Mouse (Mus musculus) midbrain, embryonic 10.5 days (tissue): Measurements from ENCODE around the gene Tmem108. TPM values are rescaled to one million over a fixed set of nuclear protein-coding genes. Genes with fewer than 3 reads are reported as not detected.

Experiments
- DNase-seq: peaks from one replicate; pipeline ENCODE4 v3.0.0-alpha.2; 2017; ENCODE audit warnings: low spot score
- H3K27ac ChIP-seq: fragments of 300-500 bp; sonication (generic); replicated peaks from 2 replicates; pipeline ENCODE4 v1.5.1; 2016; ENCODE audit warnings: mild to moderate bottlenecking
- H3K27me3 ChIP-seq: fragments of 300-500 bp; sonication (generic); 2 replicates; pipeline ENCODE4 v1.6.1; 2016; ENCODE audit warnings: low read depth, mild to moderate bottlenecking; ENCODE audit not compliant: poor library complexity, severe bottlenecking
- H3K36me3 ChIP-seq: fragments of 300-500 bp; sonication (generic); 2 replicates; pipeline ENCODE4 v1.6.1; 2016; ENCODE audit warnings: mild to moderate bottlenecking, moderate library complexity
- H3K4me1 ChIP-seq: fragments of 300-500 bp; sonication (generic); 2 replicates; pipeline ENCODE4 v1.6.1; 2016
- H3K4me3 ChIP-seq: fragments of 300-500 bp; sonication (generic); 2 replicates; pipeline ENCODE4 v1.5.1; 2016; ENCODE audit warnings: mild to moderate bottlenecking, moderate library complexity
- H3K9me3 ChIP-seq: fragments of 300-500 bp; sonication (generic); replicated peaks from 2 replicates; pipeline ENCODE4 v1.6.1; 2016; ENCODE audit warnings: mild to moderate bottlenecking
- WGBS: fragments of 180-500 bp; shearing (Covaris S2); methylation state at CpG from one replicate; pipeline ENCODE4 v1.1.7; 2016; 5-methylcytosine and 5-hydroxymethylcytosine counted together
- polyA plus RNA-seq: library from polyadenylated mRNA; unstranded; fragments of >200 nt; fragmentation: Nextera tagmentation; extraction: Ambion mirVana; gene quantifications from 2 replicates; pipeline ENCODE4 v1.2.1, GENCODE M21; 2016

Gene Tmem108
- polyA plus RNA-seq, 1 experiment from 2014 or later = 15.6 TPM

DNA sequence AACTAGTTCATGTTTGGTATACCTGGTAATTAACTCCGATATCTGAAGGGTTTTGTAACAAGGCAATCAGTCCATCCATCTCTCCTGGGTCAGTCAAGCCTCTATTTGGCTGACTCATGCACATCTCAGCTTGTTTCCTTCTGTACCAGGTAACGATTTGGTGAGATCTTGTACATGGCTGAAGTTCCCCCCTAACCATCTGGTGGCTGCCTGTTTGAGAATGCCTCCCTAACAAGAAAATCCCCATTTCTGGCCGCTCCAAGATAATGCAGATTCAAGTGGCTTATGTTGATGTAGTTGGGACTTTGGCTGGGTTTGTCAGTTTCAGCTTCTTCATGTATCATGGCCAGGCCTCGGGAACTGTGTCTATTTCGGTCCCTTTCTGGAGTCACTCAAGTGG lies 170.8 kb downstream of the Tmem108 start:
- Histone ChIP-seq H3K27ac (no peak overlapping the region), H3K9me3 (no peaks in the 10 kb centered on the region), H3K4me3 (no peak overlapping the region), H3K27me3 (no peaks in the 10 kb centered on the region), H3K4me1 (peaks cover 33% of the 10 kb centered on the region), H3K36me3 (no peaks in the 10 kb centered on the region)
- DNase-seq = no peak
- WGBS = 90% methylated on average over 5 of the region's 5 CpGs

DNA sequence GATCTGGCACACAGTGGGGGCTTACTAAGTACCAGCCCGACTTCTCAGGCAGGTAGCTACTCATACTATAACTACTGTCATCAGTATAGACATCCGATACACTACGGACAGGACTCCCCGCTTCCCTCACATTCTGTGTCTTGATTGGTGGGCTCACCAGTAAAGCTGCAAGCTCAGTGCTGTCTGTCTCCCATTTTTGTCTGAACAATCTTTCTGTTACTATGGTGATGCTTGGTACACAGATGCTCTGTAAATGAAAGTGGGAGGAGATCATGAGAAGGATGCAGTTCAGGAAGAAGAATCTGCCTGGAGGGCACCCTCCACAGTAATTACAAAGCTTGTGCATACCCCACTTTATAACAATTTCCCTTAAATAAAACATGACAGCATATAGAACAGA lies 176.8 kb downstream of the Tmem108 start:
- Histone ChIP-seq H3K27ac (no peak overlapping the region), H3K4me3 (no peak overlapping the region), H3K36me3 (no peaks in the 10 kb centered on the region), H3K4me1 (no peaks in the 10 kb centered on the region), H3K9me3 (no peaks in the 10 kb centered on the region), H3K27me3 (no peaks in the 10 kb centered on the region)
- WGBS = 90% methylated on average over 4 of the region's 4 CpGs
- no peak for DNase-seq

DNA sequence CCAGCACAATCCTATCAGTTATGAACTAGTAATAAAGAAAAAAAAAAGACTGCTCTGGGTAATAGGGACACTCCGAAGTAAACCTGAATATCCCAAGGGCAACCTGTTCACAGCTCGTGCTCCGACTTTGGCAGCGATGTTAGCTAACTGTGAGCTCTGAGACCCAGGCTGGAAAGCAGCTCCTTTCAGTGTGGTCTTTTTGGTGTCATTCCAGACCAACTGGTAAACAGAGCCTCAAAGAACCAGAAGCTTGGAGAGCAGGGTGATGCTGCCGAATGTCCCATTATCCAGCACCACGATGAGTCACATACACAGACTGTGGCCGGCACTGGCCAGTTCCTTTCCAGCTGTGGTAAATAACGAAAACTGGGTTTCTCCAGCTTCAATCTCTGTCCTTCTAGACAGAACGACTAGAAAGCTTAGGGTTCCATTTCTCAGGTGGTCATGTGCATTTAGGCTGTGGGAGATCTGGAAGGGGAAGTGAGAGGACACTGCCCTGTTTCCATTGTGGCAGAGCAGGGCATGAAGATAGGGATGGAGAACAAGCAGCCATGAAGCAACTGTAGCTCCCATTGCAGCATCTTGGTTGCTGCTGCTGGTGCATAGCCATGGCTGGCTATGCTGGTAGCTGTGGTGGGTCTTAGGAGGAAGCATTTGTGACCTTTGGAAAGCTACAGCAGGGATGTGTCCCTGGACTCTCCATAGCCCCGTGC lies 179.2 kb downstream of the Tmem108 start:
- Histone ChIP-seq H3K4me1 (no peaks in the 10 kb centered on the region), H3K27me3 (peaks cover 4% of the 10 kb centered on the region; the same call in 1 of the 2 replicates), H3K36me3 (no peaks in the 10 kb centered on the region), H3K27ac (0 out of 2 replicates have a peak overlapping the region, but pooled peaks have one; percentile 23), H3K9me3 (no peaks in the 10 kb centered on the region), H3K4me3 (no peak overlapping the region)
- DNase-seq = no peak
- WGBS = 90% methylated on average over 10 of the region's 10 CpGs

DNA sequence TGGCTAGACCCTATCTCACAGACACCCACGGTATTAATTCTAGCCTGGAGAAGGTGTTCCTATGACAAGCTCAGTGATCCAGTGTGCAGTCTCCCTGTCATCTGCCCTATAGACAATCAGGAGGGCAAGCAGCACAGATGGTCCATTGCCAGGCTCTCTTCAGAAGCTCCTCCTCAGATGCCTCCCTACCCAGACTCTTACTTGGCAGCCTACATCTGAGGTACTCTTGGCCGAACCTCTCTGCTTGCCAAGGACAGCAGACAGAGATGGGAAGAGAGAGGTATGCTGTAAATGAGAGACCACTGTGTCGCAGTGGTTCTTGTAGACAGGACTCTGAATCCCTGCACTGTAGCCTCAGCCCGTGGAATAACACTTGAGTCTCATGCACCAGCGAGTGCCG lies 181.0 kb downstream of the Tmem108 start:
- DNase-seq = no peak
- H3K9me3 ChIP-seq = no peaks in the 10 kb centered on the region
- no peak overlapping the region for H3K4me3 ChIP-seq
- peaks cover 14% of the 10 kb centered on the region; the same call in 1 of the 2 replicates for H3K27me3 ChIP-seq
- no peaks in the 10 kb centered on the region for H3K36me3 ChIP-seq
- no peaks in the 10 kb centered on the region for H3K4me1 ChIP-seq
- 94% methylated on average over 6 of the region's 6 CpGs for WGBS
- no peak overlapping the region for H3K27ac ChIP-seq

DNA sequence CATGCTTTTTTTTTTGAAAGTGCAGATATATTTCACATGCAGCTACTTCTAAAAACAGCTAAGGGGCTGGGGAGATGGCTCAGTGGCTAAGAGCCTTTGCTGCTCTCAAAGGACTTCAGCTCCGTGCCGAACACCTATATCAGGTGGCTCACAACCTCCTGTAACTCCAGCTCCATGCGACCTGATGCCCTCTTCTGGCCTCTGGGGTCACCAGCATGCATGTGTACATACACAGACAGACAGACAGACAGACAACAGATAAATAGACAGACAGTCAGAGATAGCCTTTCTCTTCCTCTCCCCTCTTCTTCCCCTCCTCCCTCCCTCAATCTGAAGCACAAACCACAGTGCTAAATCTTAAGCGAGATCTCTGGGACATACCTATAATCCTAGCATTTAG lies 181.5 kb downstream of the Tmem108 start:
- no peak for DNase-seq
- peaks cover 4% of the 10 kb centered on the region for H3K4me1 ChIP-seq
- no peaks in the 10 kb centered on the region for H3K36me3 ChIP-seq
- H3K4me3 ChIP-seq = no peak overlapping the region
- peaks cover 18% of the 10 kb centered on the region; the same call in 1 of the 2 replicates for H3K27me3 ChIP-seq
- WGBS = 87% methylated on average over 4 of the region's 4 CpGs
- no peak overlapping the region for H3K27ac ChIP-seq
- no peaks in the 10 kb centered on the region for H3K9me3 ChIP-seq

DNA sequence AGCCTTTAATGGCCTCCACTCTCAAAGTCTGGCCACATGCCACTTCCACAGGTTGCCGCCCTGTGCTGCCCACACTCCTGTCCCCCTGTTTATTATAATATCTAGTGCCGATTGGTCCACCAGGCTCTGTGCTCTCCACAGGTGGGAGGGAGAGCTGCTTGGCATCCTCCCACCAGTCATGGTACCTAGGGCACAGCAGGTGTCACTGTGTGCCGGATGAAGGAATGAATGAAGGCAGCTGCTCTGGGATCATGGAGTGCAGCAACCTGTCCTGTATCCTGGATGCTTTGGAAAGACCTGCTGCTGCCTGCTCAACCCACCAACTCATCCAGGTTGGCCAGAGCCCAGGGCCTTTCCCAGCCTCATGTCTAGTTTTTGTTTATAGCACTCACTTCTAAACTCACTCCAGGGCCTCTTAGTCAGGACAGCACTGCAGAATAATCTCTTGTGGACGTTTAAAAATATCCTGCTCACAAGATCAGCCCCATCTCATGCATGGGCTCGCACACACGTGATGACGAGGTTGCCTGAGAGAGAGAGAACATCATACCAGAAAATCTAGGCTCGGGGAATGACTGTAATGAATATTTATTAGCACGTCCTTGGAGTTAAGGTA lies 182.1 kb downstream of the Tmem108 start:
- Histone ChIP-seq H3K9me3 (no peaks in the 10 kb centered on the region), H3K36me3 (no peaks in the 10 kb centered on the region), H3K4me3 (no peak overlapping the region), H3K27me3 (peaks cover 20% of the 10 kb centered on the region; the same call in 1 of the 2 replicates), H3K4me1 (peaks cover 11% of the 10 kb centered on the region), H3K27ac (no peak overlapping the region)
- WGBS = 92% methylated on average over 9 of the region's 9 CpGs
- DNase-seq = no peak

DNA sequence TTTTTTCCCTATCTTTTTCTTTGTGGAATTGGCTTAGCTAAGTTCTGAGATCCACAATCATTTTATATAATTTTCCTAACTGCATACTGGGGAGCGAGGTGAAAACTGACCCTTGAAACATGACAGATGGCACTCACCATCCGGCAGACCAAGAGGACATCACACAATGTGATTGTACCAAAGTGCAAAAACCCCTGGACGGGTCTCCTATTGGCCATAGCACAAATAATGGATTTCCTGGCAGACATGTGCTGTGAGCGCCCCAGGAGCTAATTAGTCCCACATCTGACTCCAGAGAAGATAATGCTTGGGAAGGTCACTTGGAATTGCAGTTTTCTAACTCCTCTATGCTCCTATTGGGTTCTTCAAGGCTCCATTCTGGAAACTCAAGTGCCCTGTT lies 183.9 kb downstream of the Tmem108 start:
- Histone ChIP-seq H3K27ac (no peak overlapping the region), H3K9me3 (no peaks in the 10 kb centered on the region), H3K4me1 (peaks cover 21% of the 10 kb centered on the region), H3K4me3 (no peak overlapping the region), H3K27me3 (peaks cover 31% of the 10 kb centered on the region), H3K36me3 (no peaks in the 10 kb centered on the region)
- 84% methylated on average over 4 of the region's 4 CpGs for WGBS
- DNase-seq = no peak

DNA sequence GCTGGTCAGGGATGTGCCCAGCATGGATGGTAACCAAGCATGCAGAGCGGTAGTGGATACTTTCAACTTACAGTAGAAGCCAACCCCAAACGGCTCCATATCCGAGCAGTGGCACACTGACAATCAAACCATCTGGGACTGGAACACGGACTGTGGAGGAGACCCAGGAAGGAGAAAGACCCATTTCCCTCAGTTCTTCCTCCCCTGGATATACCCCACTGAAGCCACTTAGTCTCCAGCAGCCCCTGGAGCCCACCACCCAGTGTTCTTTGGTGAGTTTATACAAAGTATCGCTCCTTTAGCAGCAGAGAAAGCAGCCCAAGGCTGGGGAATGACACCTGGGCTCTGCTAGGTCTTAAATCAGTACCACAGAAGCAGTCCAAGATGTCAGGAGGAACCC lies 184.5 kb downstream of the Tmem108 start:
- Histone ChIP-seq H3K36me3 (no peaks in the 10 kb centered on the region), H3K27me3 (peaks cover 36% of the 10 kb centered on the region), H3K4me3 (no peak overlapping the region), H3K4me1 (peaks cover 21% of the 10 kb centered on the region), H3K9me3 (no peaks in the 10 kb centered on the region), H3K27ac (no peak overlapping the region)
- DNase-seq = no peak
- 96% methylated on average over 5 of the region's 5 CpGs for WGBS

DNA sequence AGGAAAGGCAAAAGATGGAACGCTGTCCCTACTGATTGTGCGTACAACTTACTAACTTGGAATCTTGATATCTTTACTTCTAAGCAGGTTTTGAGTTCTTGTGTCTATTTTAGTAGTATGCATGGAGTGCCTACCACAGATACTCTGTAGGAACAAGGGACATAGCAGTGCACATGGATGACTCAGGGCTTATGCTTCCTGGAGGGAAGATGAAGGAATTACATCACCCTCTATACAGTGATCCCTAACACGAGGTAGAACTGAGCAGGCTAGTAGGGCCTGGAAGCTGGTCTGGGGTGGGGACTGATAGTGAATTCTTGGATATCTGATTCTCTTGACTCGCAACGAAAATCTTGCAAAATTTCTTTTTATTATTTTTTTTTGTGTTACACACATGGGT lies 185.7 kb downstream of the Tmem108 start:
- WGBS = 91% methylated on average over 5 of the region's 5 CpGs
- Histone ChIP-seq H3K27ac (no peak overlapping the region), H3K27me3 (peaks cover 49% of the 10 kb centered on the region), H3K9me3 (no peaks in the 10 kb centered on the region), H3K4me1 (peaks cover 21% of the 10 kb centered on the region), H3K4me3 (no peak overlapping the region), H3K36me3 (no peaks in the 10 kb centered on the region)
- no peak for DNase-seq

DNA sequence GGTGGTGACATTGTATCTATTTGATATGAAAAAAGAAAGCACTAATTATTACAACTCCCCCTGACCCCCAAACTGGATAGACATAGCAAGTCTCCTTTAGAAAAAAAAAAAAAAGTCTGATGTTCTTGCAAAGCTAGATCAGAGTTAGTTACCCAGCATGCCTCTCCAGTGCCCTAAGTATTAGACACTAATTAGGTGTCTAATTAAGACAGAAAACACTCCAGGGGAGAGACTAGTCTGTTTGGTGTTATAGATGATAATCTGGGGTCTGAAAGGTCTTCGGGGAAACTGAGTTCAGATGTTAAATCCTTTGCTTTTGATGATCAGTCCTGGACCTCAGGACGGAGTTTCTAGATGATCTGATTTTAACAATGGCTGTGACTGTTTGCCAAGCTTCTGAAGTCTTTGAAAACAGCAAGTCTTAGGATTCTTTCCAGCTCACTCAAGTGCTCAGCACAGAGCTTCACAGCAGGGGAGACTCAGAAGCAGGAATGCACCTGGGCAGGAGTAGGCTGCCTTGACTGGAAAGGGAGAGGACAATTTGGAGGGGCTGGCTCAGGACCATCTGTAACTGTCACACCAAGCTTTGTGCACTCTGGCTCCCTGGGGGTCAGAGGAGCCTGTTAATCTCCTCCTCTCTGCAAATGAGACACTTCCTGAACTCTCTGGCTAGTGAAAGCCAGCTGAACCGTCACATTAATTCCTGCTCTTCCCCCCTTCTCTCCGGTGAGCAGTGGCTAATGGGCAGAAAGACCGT lies 187.5 kb downstream of the Tmem108 start:
- Histone ChIP-seq H3K27me3 (peaks cover 60% of the 10 kb centered on the region), H3K27ac (no peak overlapping the region), H3K36me3 (no peaks in the 10 kb centered on the region), H3K9me3 (no peaks in the 10 kb centered on the region), H3K4me1 (peaks cover 31% of the 10 kb centered on the region), H3K4me3 (no peak overlapping the region)
- peak; percentile 53 for DNase-seq
- WGBS = 4% methylated on average over 5 of the region's 5 CpGs

DNA sequence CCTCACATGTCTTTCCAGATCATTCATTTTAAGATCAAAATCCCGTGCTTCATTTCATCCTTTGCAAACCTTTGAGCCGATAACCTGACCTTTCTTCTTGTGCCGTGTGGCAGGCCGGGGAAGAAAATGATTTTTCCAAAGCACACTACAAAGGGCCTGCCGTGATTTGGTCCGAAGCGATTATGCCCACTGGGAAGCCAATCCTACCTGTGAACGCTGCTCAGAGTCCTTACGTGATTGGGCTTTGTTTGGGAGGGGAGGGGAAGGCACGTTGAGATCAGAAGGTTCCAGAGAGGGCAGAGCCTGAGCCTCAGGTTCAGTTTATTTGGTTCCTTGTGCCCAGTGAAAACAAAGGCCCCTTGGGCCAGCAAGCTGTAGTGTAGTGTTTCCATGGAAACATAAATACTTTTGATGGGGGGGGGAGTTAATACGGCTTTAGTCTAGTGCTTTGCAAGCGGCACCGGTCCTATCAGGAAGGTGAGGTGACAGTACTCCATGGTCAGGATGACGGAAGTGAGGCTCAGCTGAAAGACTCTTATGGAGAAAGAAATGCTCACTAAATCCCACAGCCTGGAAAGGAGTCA lies 191.4 kb downstream of the Tmem108 start:
- Histone ChIP-seq H3K9me3 (no peaks in the 10 kb centered on the region), H3K27ac (0 out of 2 replicates have a peak overlapping the region, but pooled peaks have one; percentile 20), H3K27me3 (peaks cover 57% of the 10 kb centered on the region), H3K4me1 (peaks cover 36% of the 10 kb centered on the region), H3K36me3 (no peaks in the 10 kb centered on the region), H3K4me3 (no peak overlapping the region)
- 66% methylated on average over 14 of the region's 14 CpGs for WGBS
- no peak for DNase-seq

DNA sequence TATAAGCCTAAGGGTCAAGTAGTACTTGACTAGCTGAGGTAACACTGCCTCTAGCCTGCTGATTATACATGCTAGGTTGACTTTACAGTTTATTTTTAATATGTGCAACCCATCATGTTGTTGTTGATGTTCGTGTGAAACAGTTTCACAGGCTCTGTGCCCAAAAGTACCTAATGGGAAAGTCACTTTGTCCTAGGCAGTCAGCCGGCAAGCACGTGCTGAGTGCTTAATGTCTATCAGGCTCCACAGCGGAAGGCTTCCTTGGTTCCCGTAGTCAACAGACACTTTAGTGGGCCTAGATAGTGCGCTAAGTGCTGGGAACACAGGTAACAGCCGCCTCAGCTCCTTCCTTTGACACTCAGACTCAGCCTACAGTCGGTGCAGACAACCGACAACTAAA lies 192.7 kb downstream of the Tmem108 start:
- no peaks in the 10 kb centered on the region for H3K9me3 ChIP-seq
- no peaks in the 10 kb centered on the region for H3K36me3 ChIP-seq
- no peak overlapping the region for H3K27ac ChIP-seq
- H3K4me1 ChIP-seq = peaks cover 31% of the 10 kb centered on the region
- no peak for DNase-seq
- peaks cover 61% of the 10 kb centered on the region for H3K27me3 ChIP-seq
- H3K4me3 ChIP-seq = no peak overlapping the region
- WGBS = 94% methylated on average over 9 of the region's 9 CpGs
